Mouse (Mus musculus): ENCODE data around the gene Cmtm3.

Gene Cmtm3

GRCm38 (mm10) chr8:104386693-104387092 is 47.5 kb downstream of the Cmtm3 start:
- DNase-seq = peak; percentile 39

- no peak for DNase-seq
These were observed 48.3 kb downstream of the Cmtm3 start for GRCm38 (mm10) chr8:104387501-104387900.

GRCm38 (mm10) chr8:104387980-104388379 is 48.8 kb downstream of the Cmtm3 start:
- DNase-seq = no peak

GRCm38 (mm10) chr8:104390245-104390644 is 51.0 kb downstream of the Cmtm3 start:
- DNase-seq = no peak

GRCm38 (mm10) chr8:104393139-104393538 is 53.9 kb downstream of the Cmtm3 start:
- no peak for DNase-seq

- no peak for DNase-seq
These were observed 54.6 kb downstream of the Cmtm3 start for GRCm38 (mm10) chr8:104393767-104394166.

- DNase-seq = peak; percentile 55
These were observed 55.8 kb downstream of the Cmtm3 start for GRCm38 (mm10) chr8:104394801-104395702.

GRCm38 (mm10) chr8:104395703-104396357 is 56.6 kb downstream of the Cmtm3 start, which contains the start of gene Cmtm4:
Gene Cmtm4 (minus strand): TSS chr8:104395807.
- peak; percentile 87 for DNase-seq
